Mouse (Mus musculus): ENCODE measurements around the gene Rpl3l.
"Not testable (repeated sequence)": the region's sequence is repeated elsewhere in the genome, so short reads cannot be mapped to it uniquely, and the experiment has no call there.

The Rpl3l gene

DNA sequence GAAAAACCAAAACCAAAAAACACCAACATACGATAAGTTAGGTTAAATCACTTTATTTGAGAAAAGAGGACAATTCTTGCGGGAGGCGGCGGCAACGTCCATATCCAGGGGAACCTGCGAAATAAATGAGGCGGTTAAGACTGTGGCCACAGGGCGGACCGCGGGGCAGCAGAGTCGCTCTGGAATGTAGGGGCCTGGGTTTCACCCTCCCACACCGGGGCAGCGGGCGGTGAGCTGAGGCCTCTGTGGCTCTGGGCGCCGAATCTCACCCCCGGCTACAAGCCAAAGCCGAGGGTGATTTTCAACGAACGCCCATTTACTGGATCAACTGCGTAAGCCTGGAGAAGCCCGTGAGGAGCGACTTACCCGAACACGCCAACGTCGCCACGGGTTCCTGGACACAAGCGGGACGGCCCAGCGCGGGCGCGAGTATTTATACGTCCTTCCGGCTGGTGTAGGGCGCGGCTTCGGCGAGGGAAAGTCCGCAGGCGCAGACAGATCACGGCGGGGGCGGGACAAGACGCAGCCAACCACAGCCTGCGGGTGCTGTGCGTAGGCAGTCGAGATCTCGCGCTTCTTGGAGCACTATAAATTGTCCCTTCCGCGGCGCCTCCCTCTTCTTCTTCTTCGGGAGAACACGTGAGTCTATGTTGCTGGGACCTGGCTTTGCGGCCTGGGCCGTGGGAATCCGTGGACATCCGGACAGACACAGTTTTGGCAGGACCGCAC, 8.0 kb upstream of the Rpl3l start:
- peak; percentile 99 for DNase-seq

DNA sequence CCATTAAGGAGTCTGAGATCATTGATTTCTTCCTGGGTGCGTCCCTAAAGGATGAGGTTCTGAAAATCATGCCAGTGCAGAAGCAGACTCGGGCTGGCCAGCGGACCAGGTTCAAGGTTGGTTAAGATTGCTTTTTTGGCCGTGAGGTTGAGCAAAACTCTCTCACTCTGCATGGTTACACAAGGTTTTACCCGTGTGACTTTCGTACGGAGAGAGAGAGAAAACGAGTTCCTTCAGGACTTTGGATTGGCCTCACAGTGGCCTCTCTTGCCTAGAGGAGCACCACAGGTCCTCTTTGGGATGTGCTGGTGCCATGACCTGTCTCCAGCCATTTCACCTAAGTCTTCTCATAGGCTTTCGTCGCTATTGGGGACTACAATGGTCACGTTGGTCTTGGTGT, 7.0 kb upstream of the Rpl3l start:
- not testable (repeated sequence) for DNase-seq

DNA sequence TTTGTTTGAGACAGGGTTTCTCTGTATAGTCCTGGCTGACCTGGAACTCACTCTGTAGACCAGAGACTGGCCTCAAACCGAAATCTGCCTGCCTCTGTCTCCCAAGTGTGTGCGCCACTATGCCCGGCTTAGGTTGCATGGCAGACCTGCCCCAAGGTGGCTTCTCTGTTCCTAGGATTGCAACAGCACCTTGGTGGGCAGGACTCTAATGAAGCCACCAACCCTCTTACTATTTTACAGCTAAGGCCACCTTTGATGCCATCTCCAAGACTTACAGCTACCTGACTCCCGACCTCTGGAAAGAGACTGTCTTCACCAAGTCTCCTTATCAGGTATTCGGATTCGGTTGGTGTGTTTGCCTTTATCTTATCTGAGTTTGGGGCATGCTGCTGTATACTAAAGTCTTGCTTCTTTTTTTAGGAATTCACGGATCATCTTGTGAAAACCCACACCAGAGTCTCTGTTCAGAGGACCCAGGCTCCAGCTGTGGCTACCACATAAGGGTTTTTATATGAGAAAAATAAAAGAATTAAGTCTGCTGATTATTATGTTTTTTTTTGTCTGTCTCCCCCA, 6.2 kb upstream of the Rpl3l start:
- DNase-seq: not testable (repeated sequence)

DNA sequence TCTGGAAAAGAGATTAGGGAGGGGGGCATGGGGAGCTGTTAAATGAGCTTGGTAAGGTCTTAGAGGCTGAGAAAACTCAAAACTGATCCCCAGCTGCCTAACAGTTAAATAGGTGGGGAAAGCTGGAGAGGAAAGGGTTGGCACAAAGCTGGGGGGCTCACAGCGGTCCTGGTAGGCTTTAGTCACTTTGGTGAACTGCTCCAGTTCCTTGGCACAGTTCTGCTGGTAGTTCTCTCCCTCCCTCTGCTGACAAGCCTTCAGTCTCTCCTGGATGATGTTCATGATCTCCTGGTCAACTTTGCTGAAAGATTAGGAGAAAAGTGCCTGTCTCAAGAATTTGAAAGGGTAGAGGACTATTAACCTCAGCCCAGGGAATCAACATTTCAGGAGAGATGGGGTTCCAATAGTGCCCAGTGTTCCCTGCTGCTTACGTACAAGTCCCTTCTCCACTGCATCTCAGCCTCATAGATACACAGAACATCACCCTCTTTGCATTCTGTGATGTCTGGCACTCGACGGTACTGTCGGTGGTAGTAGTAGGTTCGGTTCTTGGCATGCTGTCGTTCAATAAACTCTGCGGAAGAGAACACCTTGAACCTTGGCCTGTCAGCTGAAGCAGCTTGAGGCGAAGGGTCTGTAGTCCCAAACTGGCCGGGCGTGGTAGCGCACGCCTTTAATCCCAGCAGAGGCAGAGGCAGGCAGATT, 5.2 kb upstream of the Rpl3l start:
- DNase-seq: no peak

DNA sequence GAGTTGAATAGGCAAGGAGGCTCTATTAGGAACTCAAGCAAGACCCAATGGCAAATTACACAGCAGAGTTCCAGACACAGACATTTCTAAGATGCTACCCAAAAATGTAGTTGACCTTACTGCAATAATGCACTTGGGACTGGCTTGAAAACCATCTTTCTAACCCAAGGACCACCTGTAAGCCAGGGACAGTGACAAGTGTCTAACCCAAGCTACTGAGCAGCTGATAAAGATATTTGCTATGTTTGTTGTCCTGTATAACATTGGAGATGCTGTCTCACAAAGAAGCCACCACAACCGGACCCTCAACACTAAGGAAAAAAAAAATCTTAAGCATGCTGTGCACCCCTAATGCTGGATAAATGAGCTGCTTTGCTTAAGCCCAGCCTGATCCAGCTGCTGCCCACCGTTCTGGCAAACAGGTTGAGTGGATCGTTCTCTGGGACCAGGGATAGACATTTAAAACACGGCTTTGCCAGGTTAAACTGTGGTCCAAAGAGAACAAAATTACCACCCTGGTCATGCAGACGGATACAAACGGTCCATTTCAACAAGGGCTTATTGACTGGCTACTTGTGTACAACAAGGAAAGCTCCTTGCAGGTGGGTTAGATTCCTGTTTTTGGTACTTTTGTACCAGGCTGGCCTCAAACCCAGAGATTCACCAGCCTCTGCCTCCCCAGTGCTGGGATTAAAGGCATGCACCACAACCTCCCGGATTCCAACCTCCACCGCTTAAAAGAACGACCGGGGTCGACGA, 4.3 kb upstream of the Rpl3l start:
- no peak for DNase-seq

DNA sequence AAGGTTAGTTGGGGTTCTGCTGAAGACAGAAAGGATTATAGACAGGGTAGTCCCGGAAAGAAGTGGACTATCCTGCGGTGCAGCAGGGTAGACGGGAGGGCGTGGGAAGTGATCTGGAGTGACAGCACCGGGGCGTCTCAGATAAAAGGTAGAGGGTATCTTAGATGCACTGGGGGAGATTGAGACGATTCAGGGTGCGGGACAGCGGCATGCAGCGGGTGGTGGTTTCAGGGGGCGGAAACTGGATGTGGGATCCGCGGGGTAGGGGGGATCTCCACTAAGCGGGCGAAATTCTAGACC, 3.8 kb upstream of the Rpl3l start:
- DNase-seq: no peak

DNA sequence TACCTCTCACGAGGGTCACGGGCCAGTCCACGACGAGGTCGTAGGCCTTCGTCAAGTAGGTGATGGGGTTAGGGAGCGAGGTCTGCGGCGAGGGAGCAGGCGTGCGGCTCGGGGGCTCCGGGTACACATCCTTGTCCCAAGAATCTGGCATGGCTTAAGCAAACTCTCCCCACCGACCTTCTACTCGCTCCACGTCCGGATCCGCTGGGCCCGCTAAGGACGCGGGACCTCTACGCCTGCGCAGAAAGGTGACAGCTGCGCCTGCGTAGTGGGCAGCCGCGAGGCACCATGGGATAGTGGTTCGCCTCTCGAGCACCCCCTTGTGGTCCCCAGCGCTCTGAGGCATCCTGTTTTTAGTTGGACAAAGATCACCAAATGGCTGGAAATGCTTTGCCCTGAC, 3.4 kb upstream of the Rpl3l start, which contains the start of gene Ndufb10:
Gene Ndufb10, minus strand, starts transcription at position 295 of the 400 bp plus-strand sequence.
- DNase-seq: peak; percentile 96 to 99

DNA sequence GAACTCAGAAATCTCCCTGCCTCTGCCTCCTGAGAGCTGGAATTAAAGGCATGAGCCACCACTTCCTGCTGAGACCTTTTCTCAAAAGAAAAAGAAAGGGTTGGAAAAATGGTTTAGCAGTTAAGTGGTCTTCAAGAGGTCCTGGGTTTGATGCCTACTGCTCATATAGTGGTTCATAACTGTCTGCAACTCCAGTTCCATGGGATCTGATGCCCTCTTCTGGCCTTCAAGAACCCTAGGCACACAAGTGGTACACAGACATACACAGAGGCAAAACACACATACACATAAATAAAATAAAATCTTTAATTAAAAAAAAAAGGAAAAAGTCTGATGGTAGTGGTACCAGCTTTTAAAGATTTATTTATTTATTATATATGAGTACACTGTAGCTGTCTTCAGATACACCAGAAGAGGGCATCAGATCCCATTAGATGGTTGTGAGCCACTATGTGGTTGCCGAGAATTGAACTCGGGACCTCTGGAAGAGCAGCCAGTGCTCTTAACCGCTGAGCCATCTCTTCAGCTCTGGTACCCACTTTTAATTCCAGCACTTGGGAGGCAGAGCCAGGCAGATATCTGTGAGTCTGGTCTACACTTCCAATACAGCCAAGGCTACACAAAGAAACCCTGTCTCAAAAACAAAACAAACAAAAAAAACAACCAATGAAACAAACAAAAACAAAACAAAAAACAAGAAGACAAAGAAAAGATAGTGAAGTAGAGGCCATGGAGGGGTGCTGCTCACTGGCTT, 1.8 kb upstream of the Rpl3l start:
- DNase-seq: no peak

DNA sequence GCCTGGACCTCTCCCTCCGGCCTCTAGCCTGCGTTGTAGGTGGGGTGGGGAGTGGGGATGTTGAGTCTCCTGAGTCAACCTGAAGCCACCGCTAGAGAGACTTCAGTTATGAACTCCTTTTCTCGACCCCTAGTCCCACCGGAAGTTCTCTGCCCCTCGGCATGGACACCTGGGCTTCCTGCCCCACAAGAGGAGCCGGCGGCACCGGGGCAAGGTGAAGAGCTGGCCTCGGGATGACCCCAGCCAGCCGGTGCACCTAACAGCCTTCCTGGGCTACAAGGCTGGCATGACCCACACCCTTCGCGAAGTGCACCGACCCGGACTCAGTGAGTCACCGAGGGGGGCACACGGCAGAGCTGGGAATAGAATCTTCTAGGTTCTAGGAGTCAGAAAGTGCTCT, 564 bp downstream of the Rpl3l start:
- no peak for DNase-seq

DNA sequence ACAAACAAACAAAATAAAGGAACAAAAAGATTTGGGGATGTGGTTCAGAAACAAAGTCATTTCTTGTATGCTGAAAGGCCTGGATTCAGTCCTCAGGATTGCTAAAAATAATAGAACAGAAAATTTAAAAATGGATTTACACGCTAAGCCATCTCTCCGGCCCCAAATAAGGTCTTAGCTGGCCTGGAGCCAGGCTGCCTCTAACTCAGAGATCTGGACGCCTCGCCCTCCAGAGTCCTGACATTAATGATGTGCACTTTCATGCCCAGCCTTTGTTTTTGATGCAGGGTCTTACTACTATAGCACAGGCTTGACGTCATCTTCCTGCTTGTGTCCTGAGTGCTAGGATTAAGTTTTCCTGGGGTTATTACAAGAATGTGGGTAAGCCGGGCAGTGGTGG, 1.4 kb downstream of the Rpl3l start:
- no peak for DNase-seq

DNA sequence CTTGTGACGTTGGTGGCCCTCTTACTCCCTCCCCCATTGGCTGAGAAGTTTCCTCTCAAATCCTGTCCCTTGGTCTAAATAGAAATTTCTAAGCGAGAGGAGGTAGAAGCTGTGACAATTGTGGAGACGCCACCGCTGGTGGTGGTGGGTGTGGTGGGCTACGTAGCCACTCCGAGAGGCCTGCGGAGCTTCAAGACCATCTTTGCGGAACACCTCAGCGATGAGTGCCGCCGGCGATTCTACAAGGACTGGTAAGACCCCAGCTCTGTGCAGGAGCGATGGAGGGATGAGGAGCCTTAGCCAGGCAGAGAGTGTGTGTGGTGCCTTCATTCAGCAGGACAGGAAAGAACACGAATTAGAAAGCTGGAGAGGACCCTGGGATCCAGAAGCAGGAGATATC, 3.2 kb downstream of the Rpl3l start:
- no peak for DNase-seq

DNA sequence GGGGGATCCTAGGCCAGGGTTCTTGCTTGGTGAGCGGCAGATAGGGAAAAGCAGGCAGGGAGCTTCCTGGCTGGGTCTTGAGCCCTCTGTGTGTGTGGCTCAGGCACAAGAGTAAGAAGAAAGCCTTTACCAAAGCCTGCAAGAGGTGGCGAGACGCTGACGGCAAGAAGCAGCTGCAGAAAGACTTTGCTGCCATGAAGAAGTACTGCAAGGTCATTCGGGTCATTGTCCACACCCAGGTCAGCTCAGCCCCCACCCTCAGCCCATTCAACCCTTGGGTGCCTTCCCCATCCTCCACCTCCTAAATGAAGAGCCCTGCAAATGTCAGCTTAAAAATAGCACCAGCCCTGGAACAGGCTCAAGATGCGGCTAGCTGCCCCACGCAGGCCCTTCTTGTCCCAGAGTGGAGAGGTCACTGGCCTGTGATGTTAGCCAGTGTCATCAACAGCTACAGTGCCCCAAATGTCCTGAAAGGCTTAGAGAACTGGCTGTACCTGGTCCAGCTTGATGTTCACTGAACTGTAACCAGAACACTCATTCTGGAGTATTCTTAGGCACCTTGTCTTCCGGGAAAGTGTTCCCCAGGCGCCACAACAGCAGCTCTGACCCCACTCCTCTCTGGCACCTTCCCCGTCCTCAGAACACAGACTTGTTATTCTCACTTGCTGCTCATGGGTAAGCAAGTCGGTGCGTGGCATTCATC, 4.8 kb downstream of the Rpl3l start:
- DNase-seq: peak in 1 of 2 experiments; percentile 65

DNA sequence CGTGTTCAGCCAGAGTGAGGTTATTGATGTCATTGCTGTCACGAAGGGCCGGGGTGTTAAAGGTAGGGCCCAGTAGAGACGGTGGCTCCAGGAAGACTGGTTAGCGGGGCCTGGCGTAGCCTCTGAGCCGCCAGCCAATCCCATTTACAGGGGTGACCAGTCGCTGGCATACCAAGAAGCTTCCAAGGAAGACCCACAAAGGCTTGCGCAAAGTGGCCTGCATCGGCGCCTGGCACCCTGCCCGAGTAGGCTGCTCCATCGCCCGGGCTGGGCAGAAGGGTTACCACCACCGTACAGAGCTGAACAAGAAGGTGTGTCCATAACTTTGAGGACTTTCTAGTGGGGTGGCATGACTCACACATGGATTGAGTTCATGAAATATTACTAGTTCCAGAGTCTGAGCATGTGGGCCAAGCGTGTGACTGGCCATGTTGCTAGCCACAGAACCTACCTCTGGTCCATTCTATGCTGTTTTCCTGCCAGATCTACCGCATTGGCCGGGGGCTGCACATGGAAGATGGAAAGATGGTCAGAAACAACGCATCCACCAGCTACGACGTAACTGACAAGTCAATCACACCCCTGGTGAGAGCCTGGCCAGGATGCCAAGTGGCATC, 5.9 kb downstream of the Rpl3l start:
- DNase-seq: no peak

DNA sequence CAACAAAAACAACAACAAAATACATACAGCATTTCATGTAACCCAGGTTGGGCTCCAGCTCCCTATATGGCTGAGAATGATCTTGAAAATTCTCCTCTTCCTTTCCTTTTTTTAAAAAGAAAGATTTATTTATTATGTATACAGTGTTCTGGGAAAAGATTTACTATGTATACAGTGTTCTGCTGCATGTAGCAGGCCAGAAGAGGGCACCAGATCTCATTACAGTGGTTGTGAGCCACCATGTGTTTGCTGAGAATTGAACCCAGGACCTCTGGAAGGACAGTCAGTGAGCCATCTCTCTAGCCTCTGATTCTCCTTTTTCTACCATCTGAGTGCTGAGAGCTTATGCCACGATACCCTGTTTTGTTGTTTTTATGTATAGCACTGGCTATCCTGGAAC, 6.9 kb downstream of the Rpl3l start:
- DNase-seq: no peak

DNA sequence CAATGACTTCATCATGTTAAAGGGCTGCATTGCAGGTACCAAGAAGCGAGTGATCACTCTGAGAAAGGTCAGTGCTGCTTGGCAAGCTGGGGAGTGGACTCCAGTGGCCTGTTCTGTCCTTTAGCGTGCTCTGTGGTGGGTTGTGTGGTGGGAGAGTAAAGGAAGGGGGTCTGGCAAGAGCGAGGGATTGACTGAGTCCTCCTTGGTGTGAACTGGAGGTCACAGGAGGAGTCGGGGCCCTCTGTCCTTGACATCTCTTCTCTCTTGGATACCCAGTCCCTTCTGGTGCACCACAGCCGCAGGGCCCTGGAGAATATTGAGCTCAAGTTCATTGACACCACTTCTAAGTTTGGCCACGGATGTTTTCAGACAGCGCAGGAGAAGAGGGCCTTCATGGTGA, 7.8 kb downstream of the Rpl3l start:
- DNase-seq: no peak

DNA sequence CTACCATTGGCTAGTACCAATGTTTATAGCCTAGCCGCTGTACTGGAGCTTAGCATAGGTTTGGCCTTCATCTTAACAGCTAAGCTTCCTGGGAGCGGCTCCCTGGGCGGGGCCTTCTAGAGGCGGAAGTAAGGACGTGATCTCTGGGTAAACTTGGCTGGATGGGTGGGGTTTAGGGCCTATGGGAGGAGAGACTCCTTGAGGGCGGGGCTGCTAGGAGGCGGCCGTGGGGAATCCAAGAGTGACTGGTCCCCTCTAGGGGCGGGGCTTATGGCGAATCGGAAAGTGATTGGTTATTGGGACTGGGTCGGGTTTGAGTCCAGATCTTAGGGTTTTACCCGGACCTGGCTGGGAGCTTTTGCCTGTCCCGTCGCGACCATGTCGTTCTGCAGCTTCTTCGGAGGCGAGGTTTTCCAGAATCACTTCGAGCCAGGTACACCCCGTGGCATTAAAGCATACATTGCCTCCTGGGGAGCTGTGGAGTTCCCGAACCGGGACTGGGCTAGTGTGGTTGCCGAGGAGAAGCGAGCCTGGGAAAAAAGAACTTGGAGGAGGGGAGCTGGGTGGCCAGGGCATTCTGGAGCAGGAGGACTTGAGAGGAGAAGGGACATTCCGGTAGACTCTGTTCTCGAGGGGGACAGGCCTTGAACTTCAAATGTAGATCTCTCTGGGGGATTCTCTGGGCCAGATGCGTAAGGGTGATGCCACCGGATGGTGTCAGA, 8.9 kb downstream of the Rpl3l start, which contains the start of gene Msrb1:
Gene Msrb1, plus strand, starts transcription at position 313 of the 722 bp plus-strand sequence.
- DNase-seq: peak; percentile 98 to 99

DNA sequence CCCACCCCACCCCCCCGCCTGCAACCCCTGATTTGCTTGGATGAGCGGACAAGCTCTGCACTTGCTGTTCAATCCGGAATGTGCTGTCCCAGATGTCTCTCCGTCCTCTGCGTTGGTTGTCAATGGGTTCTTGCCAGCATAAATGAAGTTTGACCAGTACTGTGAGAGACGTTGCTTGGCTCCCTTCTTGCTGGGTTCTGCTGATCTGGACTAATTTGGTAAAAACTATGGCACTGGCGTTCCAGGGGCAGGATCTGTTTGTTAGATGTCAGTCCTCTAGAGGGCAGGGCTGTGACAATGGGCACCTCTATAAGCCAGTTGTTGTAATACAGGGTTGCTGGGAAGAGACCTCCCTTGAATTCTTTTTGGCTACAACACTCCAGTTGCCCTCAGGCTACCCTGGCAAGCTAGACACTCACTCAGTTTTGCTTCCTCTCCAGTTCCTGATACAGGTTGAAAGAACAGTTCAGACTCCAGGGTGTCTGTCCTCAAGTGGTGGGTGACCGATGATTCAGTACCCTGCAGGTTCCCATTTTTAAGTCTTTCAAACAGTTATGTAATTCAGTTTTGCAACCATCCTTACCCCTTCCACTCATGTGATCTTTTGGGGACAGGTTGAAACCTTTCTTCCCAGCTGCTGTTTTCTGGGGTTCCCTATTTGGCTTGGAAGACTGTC, 9.7 kb downstream of the Rpl3l start:
- DNase-seq: peak; percentile 40 to 69

DNA sequence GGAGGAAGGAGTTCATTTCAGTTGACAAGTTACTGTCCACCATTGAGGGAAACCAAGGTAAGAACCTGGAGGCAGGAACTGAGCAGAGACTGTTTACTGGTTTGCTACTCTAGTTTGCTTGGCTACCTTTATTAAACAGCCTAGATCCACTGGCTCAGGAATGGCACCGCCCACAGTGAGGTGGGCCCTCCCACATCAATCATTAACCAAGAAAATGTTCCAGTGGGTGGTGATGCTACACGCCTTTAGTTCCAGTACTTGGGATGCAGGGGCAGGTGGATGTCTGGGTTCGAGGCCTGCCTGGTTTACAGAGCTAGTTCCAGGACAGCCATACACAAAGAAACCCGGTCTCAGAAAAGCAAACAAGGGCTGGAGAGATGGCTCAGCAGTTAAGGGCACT, 10.6 kb downstream of the Rpl3l start:
- DNase-seq: peak; percentile 74 to 83

DNA sequence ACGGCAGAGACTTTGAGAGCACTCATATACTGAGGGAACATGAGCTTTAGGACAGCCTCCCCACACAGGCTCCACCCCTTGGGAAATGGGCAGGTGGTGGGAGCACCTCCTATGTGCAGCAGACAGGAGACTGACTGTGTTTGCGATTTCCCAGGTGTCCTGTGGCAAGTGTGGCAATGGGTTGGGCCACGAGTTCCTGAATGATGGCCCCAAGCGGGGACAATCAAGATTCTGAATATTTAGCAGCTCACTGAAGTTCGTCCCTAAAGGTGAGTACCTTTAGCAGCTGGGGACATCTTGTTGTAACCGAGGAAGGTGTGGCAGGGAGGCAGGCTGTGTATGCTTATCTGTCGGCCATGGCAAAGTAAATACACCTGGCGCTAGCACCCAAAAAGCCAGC, 12.3 kb downstream of the Rpl3l start:
- no peak for DNase-seq

DNA sequence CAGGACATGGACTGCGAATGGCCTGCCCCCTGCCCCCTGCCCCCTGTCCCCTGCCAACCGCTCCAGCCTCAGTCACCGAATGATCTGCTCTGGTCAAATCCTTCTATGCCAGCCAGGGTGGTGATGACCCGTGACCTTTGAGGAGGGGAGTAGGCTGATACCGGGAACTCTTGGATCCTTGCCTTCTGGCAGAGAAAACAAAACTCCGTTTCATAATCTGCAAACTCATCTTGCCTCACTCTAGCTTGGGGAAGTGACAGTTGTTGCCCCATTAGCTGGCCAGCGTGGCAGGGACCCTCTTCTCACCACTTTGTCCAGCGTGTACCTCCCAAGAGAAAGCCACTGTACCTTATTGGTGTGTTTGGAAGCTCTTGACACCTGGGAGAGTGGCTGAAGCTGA, 14.7 kb downstream of the Rpl3l start:
- DNase-seq: no peak
